In the genomic region with DNA sequence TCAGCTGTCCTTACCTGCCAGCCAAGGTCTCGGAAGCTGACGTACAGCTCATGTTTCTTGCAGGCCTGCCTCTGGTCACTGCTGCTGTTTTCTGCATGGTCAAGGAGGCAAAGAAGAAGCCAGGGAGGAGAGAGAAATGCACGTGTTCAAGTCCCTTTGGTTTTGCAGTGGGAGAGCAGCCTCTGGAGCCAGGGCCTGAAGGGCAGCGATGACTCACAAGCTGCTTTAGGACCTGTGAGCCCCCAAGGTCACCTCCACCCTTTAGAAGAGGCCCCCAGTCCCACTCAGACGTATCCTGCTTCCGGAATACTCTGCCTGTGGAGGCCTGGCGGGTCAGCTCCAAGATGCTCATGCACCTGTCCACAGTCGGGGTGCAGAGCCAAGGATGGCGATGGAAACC, we compare ENCODE assay signal across 22 mouse cellular contexts.
DNase-seq lines count a peak whose midpoint lies in the region; ATAC-seq lines count a peak whose summit lies in the region.
"Had no signal": no experiment of that assay in that cellular context is flagged by ENCODE, and none has a peak within 500 bp of the region (broad histone marks: within the 10 kb centered on the region; RNA-seq: fewer than 3 reads in every experiment).

No protein-coding gene starts in this region.

- no peaks in the 10 kb centered on the region for H3K9me3 ChIP-seq in heart, embryonic 11.5 days (replicated peaks; ENCODE audit: control insufficient read depth, low read length)
- no peaks in the 10 kb centered on the region for H3K9me3 ChIP-seq in heart, embryonic 15.5 days (replicated peaks)
- H3K9me3 ChIP-seq: embryonic facial prominence, embryonic 12.5 days; forebrain, embryonic 15.5 days; hindbrain, embryonic 12.5 days had no signal

- no peaks in the 10 kb centered on the region for H3K27me3 ChIP-seq in heart, embryonic 11.5 days (ENCODE audit: control insufficient read depth, insufficient read depth, low read length)
- H3K27me3 ChIP-seq in heart, embryonic 15.5 days, result no peaks in the 10 kb centered on the region
- H3K27me3 ChIP-seq: embryonic facial prominence, embryonic 12.5 days; forebrain, embryonic 15.5 days had no signal

- intact Hi-C loops in heart, postnatal 14 days (cut with DNase I), result no loop called here

- 64% methylated on average over 9 of the region's 9 CpGs for WGBS in heart, embryonic 11.5 days (ENCODE audit: insufficient replicate concordance)
- WGBS in heart, embryonic 15.5 days, result 60% methylated on average over 9 of the region's 9 CpGs

- 0 out of 2 replicates have a peak overlapping the region, but pooled peaks have one; percentile 34 for H3K9ac ChIP-seq in heart, embryonic 11.5 days (ENCODE audit: low read depth, low read length)
- no peak overlapping the region for H3K9ac ChIP-seq in heart, embryonic 15.5 days
- H3K9ac ChIP-seq: embryonic facial prominence, embryonic 12.5 days; forebrain, embryonic 15.5 days; hindbrain, embryonic 12.5 days had no signal

- peak; percentile 70 to 81 for DNase-seq in adrenal gland, adult (ENCODE audit: inconsistent age in 2 of 2, low spot score in 1 of 2)
- no peak for DNase-seq in adrenal gland, postnatal 25 days
- DNase-seq in heart, postnatal 14 days, result no peak
- no peak for DNase-seq in heart, adult 8-10 months (ENCODE audit: low spot score)
- peak; percentile 55 to 60 for DNase-seq in adrenal gland, postnatal 36 days
- DNase-seq: B cell, adult 2 months; cerebellum, adult 11 months; cerebellum, adult 8-10 months; cerebellum, postnatal 14 days; gastrocnemius, postnatal 10 days; heart, postnatal 4 days; kidney, adult 8-10 months had no signal

- no peak for ATAC-seq in heart, embryonic 11.5 days (replicated peaks; ENCODE audit: insufficient number of reproducible peaks, low FRiP score, low TSS enrichment)
- ATAC-seq in heart, embryonic 15.5 days (replicated peaks; ENCODE audit: insufficient number of reproducible peaks, insufficient read depth, low FRiP score, low read depth), result no peak
- ATAC-seq: CD4-positive, CD25-positive, alpha-beta regulatory T cell, adult 4 months; forebrain, embryonic 15.5 days; hindbrain, embryonic 16.5 days; inflammation-experienced regulatory T-cells, adult 6 months; intestine, postnatal 0 days had no signal

- H3K4me2 ChIP-seq in heart, embryonic 11.5 days, result no peak overlapping the region; the same call in 1 of the 2 replicates
- no peak overlapping the region for H3K4me2 ChIP-seq in heart, embryonic 15.5 days
- H3K4me2 ChIP-seq: embryonic facial prominence, embryonic 12.5 days; forebrain, embryonic 15.5 days; hindbrain, embryonic 12.5 days had no signal

- peaks cover 46% of the 10 kb centered on the region for H3K4me1 ChIP-seq in heart, embryonic 11.5 days (ENCODE audit: control insufficient read depth, insufficient read depth, low read length)
- H3K4me1 ChIP-seq in heart, embryonic 15.5 days (replicated peaks), result peaks cover 40% of the 10 kb centered on the region
- H3K4me1 ChIP-seq: forebrain, embryonic 15.5 days had no signal

- H3K27ac ChIP-seq in heart, embryonic 11.5 days (ENCODE audit: low read depth, low read length), result peak overlapping the region; percentile 87
- H3K27ac ChIP-seq in heart, embryonic 15.5 days, result peak overlapping the region; percentile 67
- H3K27ac ChIP-seq: embryonic facial prominence, embryonic 12.5 days; forebrain, embryonic 15.5 days; hindbrain, embryonic 12.5 days had no signal

- H3K4me3 ChIP-seq in heart, embryonic 11.5 days (ENCODE audit: low read depth, low read length), result no peak overlapping the region
- no peak overlapping the region for H3K4me3 ChIP-seq in heart, embryonic 15.5 days
- H3K4me3 ChIP-seq: embryonic facial prominence, embryonic 12.5 days; forebrain, embryonic 15.5 days; hindbrain, embryonic 12.5 days had no signal

- H3K36me3 ChIP-seq in heart, embryonic 11.5 days (ENCODE audit: control insufficient read depth, insufficient read depth, low read length), result peaks cover 7% of the 10 kb centered on the region; the same call in 1 of the 2 replicates
- no peaks in the 10 kb centered on the region for H3K36me3 ChIP-seq in heart, embryonic 15.5 days
- H3K36me3 ChIP-seq: forebrain, embryonic 15.5 days; G1E; hindbrain, embryonic 12.5 days had no signal

Comparison
In these comparisons a context has a peak if more than half of its experiments do, and no peak if none do; other contexts are left out.
1. DNase-seq: peak in adrenal gland, adult (2 of 2) and adrenal gland, postnatal 36 days (2 of 2); none in adrenal gland, postnatal 25 days (single experiment), heart, postnatal 14 days (0 of 2) and heart, adult 8-10 months (single experiment).